In the genomic region with DNA sequence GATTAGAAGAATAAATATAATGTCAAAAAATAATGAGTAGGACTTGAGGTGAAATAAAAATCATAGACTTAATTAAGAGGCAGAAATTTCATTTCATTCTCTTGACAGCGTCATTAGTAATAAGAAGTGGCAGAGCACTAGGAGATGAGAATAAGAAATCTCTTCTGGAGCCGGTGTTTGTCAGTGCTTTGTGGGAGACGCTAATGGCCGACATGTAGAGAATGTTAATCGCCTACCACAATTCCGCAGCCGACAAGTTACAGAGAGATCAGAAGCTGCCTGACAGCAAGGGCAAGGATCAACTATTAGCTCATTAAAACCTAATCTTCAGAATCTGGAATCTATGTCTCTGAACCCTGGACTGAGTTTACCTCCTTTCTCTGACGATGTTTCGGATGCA, we compare ENCODE assay signal across 19 mouse cellular contexts. TPM values are rescaled to one million over a fixed set of nuclear protein-coding genes. Genes with fewer than 3 reads are reported as not detected.
DNase-seq lines count a peak whose midpoint lies in the region; ATAC-seq and TF ChIP-seq lines count a peak whose summit lies in the region.
"Had no signal": no experiment of that assay in that cellular context is flagged by ENCODE, and none has a peak within 500 bp of the region (broad histone marks: within the 10 kb centered on the region; RNA-seq: fewer than 3 reads in every experiment).

No protein-coding gene starts in this region.

- H3K4me3 ChIP-seq in kidney, adult 2 months (ENCODE audit: insufficient read depth, low read depth, low read length), result 0 out of 2 replicates have a peak overlapping the region, but pooled peaks have one; percentile 19
- H3K4me3 ChIP-seq in kidney, embryonic 15.5 days (replicated peaks), result no peak overlapping the region
- H3K4me3 ChIP-seq in lung, postnatal 0 days (ENCODE audit: low read depth, low read length), result no peak overlapping the region
- no peak overlapping the region for H3K4me3 ChIP-seq in lung, adult 2 months (replicated peaks; ENCODE audit: extremely low read depth, low read depth, low read length)
- no peak overlapping the region for H3K4me3 ChIP-seq in embryonic facial prominence, embryonic 10.5 days
- H3K4me3 ChIP-seq: embryonic facial prominence, embryonic 12.5 days; erythroblast, embryonic 14.5 days; liver, embryonic 12.5 days had no signal

- no peak for ATAC-seq in kidney, embryonic 15.5 days (replicated peaks; ENCODE audit: low FRiP score)
- no peak for ATAC-seq in lung, postnatal 0 days
- ATAC-seq: forebrain, embryonic 16.5 days; liver, embryonic 12.5 days had no signal

- H3K36me3 ChIP-seq in kidney, adult 2 months (ENCODE audit: control insufficient read depth, insufficient read depth, low read length), result no peaks in the 10 kb centered on the region
- H3K36me3 ChIP-seq in kidney, embryonic 15.5 days, result no peaks in the 10 kb centered on the region
- no peaks in the 10 kb centered on the region for H3K36me3 ChIP-seq in lung, postnatal 0 days (ENCODE audit: insufficient read depth, low read length)
- H3K36me3 ChIP-seq in embryonic facial prominence, embryonic 10.5 days (replicated peaks), result no peaks in the 10 kb centered on the region
- H3K36me3 ChIP-seq: embryonic facial prominence, embryonic 12.5 days had no signal

- H3K27ac ChIP-seq in kidney, adult 2 months (ENCODE audit: insufficient read depth, low read depth, low read length), result no peak overlapping the region
- no peak overlapping the region for H3K27ac ChIP-seq in kidney, embryonic 15.5 days
- no peak overlapping the region for H3K27ac ChIP-seq in lung, postnatal 0 days (ENCODE audit: low read length)
- H3K27ac ChIP-seq in embryonic facial prominence, embryonic 10.5 days (replicated peaks), result 0 out of 2 replicates have a peak overlapping the region, but pooled peaks have one; percentile 44
- H3K27ac ChIP-seq: embryonic facial prominence, embryonic 12.5 days had no signal

- DNase-seq in kidney, adult 2 months, result no peak
- DNase-seq in lung, postnatal 0 days (ENCODE audit: low spot score), result no peak
- DNase-seq in lung, adult 2 months, result no peak
- DNase-seq in embryonic facial prominence, embryonic 10.5 days (ENCODE audit: low spot score), result no peak
- peak; percentile 15 for DNase-seq in retina, embryonic 14.5 days (ENCODE audit: low spot score)
- DNase-seq in gastrocnemius, adult 8-10 months (ENCODE audit: low spot score in 2 of 2), result no peak
- DNase-seq: adrenal gland, adult 2 months; cerebellum, adult 9-10 months; gastrocnemius, postnatal 36 days; kidney, adult 11 months; kidney, postnatal 10 days; left cerebral cortex, postnatal 4 days; right cerebral cortex, postnatal 4 days; thymus, adult 2 months had no signal

- no peak overlapping the region for H3K4me2 ChIP-seq in kidney, embryonic 15.5 days
- H3K4me2 ChIP-seq in lung, postnatal 0 days (replicated peaks; ENCODE audit: low read depth, low read length), result 0 out of 2 replicates have a peak overlapping the region, but pooled peaks have one; percentile 6
- H3K4me2 ChIP-seq: embryonic facial prominence, embryonic 12.5 days; liver, embryonic 12.5 days had no signal

- TF ChIP-seq CTCF in kidney, adult 2 months (conservative IDR thresholded peaks at IDR 0.05; ENCODE audit: insufficient read depth, insufficient read length, low read depth, low read length), result no peak
- TF ChIP-seq CTCF in lung, postnatal 0 days (IDR thresholded peaks at IDR 0.05), result no peak
- TF ChIP-seq CTCF in lung, adult 2 months (IDR thresholded peaks at IDR 0.05; ENCODE audit: insufficient read depth, low read length), result no peak

- 58% methylated on average over 9 of the region's 9 CpGs for WGBS in kidney, adult 2 months
- 68% methylated on average over 9 of the region's 9 CpGs for WGBS in kidney, embryonic 15.5 days
- WGBS in lung, postnatal 0 days, result 62% methylated on average over 9 of the region's 9 CpGs
- WGBS in lung, adult 2 months, result 70% methylated on average over 9 of the region's 9 CpGs
- 68% methylated on average over 9 of the region's 9 CpGs for WGBS in embryonic facial prominence, embryonic 10.5 days

- no peaks in the 10 kb centered on the region for H3K27me3 ChIP-seq in kidney, adult 2 months (replicated peaks; ENCODE audit: control insufficient read depth, insufficient read depth, low read length)
- H3K27me3 ChIP-seq in kidney, embryonic 15.5 days, result no peaks in the 10 kb centered on the region
- no peaks in the 10 kb centered on the region for H3K27me3 ChIP-seq in lung, postnatal 0 days (replicated peaks; ENCODE audit: insufficient read depth, low read length)
- H3K27me3 ChIP-seq in embryonic facial prominence, embryonic 10.5 days (replicated peaks; ENCODE audit: low read depth, poor library complexity, severe bottlenecking), result 0 out of 2 replicates have a peak, but pooled peaks cover 4% of the 10 kb centered on the region
- H3K27me3 ChIP-seq: embryonic facial prominence, embryonic 12.5 days; liver, embryonic 12.5 days had no signal

- H3K9ac ChIP-seq in kidney, embryonic 15.5 days, result no peak overlapping the region
- H3K9ac ChIP-seq in lung, postnatal 0 days (replicated peaks; ENCODE audit: low read depth), result no peak overlapping the region
- H3K9ac ChIP-seq: embryonic facial prominence, embryonic 12.5 days; liver, embryonic 12.5 days had no signal

- peaks cover 2% of the 10 kb centered on the region; the same call in 1 of the 2 replicates for H3K4me1 ChIP-seq in kidney, adult 2 months (ENCODE audit: control insufficient read depth, insufficient read depth, low read length)
- no peaks in the 10 kb centered on the region for H3K4me1 ChIP-seq in kidney, embryonic 15.5 days
- H3K4me1 ChIP-seq in lung, postnatal 0 days (ENCODE audit: insufficient read depth, low read depth, low read length), result no peaks in the 10 kb centered on the region
- H3K4me1 ChIP-seq in lung, adult 2 months (ENCODE audit: control insufficient read depth, insufficient read depth, low read length), result peaks cover 3% of the 10 kb centered on the region; the same call in 1 of the 2 replicates
- H3K4me1 ChIP-seq in embryonic facial prominence, embryonic 10.5 days, result peaks cover 45% of the 10 kb centered on the region

- no peak for TF ChIP-seq EP300 in lung, postnatal 0 days (IDR thresholded peaks at IDR 0.05)

- no peak for TF ChIP-seq POLR2A in kidney, adult 2 months (IDR thresholded peaks at IDR 0.05; ENCODE audit: low read depth, low read length)
- no peak for TF ChIP-seq POLR2A in lung, adult 2 months (IDR thresholded peaks at IDR 0.05; ENCODE audit: borderline replicate concordance, extremely low read depth, low read depth, low read length)

- H3K9me3 ChIP-seq in kidney, embryonic 15.5 days (replicated peaks), result no peaks in the 10 kb centered on the region
- H3K9me3 ChIP-seq in lung, postnatal 0 days (ENCODE audit: low read length), result no peaks in the 10 kb centered on the region
- no peaks in the 10 kb centered on the region for H3K9me3 ChIP-seq in embryonic facial prominence, embryonic 10.5 days
- H3K9me3 ChIP-seq: embryonic facial prominence, embryonic 12.5 days; liver, embryonic 12.5 days had no signal

RNA-seq across cellular contexts. Expression of gene Cir1, which starts 35.3 kb away (rescaled TPM):
- 3.8 and 5.5 TPM in 2 replicates for polyA plus RNA-seq in kidney, adult 2 months (2012; rRNA removed)
- 24.5 and 25.8 TPM in 2 replicates for polyA plus RNA-seq in kidney, embryonic 15.5 days (2015; fragmentation: Nextera tagmentation; extraction: Ambion mirVana)
- polyA plus RNA-seq in lung, postnatal 0 days (2015; fragmentation: Nextera tagmentation; extraction: Ambion mirVana), result 38.9 and 39.3 TPM in 2 replicates
- 2.1 and 4.3 TPM in 2 replicates for polyA plus RNA-seq in lung, adult 2 months (2012; rRNA removed)
- 16.8 and 18.0 TPM in 2 replicates for polyA plus RNA-seq in embryonic facial prominence, embryonic 10.5 days (2016; fragmentation: Nextera tagmentation; extraction: Ambion mirVana)
- total RNA-seq in gastrocnemius, adult 8-10 months (2022), result 10 to 100 TPM in 2 of 4 experiments, 1 to 10 TPM in 2; 8.8 to 14.1 (median 11.7) TPM

RNA-seq across cellular contexts. Expression of gene Scrn3, which starts 35.4 kb away (rescaled TPM):
- 14.7 and 18.1 TPM in 2 replicates for polyA plus RNA-seq in kidney, adult 2 months (2012; rRNA removed)
- polyA plus RNA-seq in kidney, embryonic 15.5 days (2015; fragmentation: Nextera tagmentation; extraction: Ambion mirVana), result 18.5 TPM in 2 replicates
- polyA plus RNA-seq in lung, postnatal 0 days (2015; fragmentation: Nextera tagmentation; extraction: Ambion mirVana), result 10.9 and 12.8 TPM in 2 replicates
- polyA plus RNA-seq in lung, adult 2 months (2012; rRNA removed), result 5.5 and 8.9 TPM in 2 replicates
- polyA plus RNA-seq in embryonic facial prominence, embryonic 10.5 days (2016; fragmentation: Nextera tagmentation; extraction: Ambion mirVana), result 14.7 and 15.3 TPM in 2 replicates
- 10 to 100 TPM; 57.9 to 59.9 (median 58.6) TPM for total RNA-seq in gastrocnemius, adult 8-10 months (2022)

RNA-seq across cellular contexts. Expression of gene Gpr155, which starts 38.6 kb away (rescaled TPM):
- polyA plus RNA-seq in kidney, adult 2 months (2012; rRNA removed), result 6.2 and 9.1 TPM in 2 replicates
- 6.2 and 6.7 TPM in 2 replicates for polyA plus RNA-seq in kidney, embryonic 15.5 days (2015; fragmentation: Nextera tagmentation; extraction: Ambion mirVana)
- 6.3 and 8.1 TPM in 2 replicates for polyA plus RNA-seq in lung, postnatal 0 days (2015; fragmentation: Nextera tagmentation; extraction: Ambion mirVana)
- 16.4 and 20.8 TPM in 2 replicates for polyA plus RNA-seq in lung, adult 2 months (2012; rRNA removed)
- 2.8 and 4.3 TPM in 2 replicates for polyA plus RNA-seq in embryonic facial prominence, embryonic 10.5 days (2016; fragmentation: Nextera tagmentation; extraction: Ambion mirVana)
- total RNA-seq in gastrocnemius, adult 8-10 months (2022), result 10 to 100 TPM; 14.6 to 21.7 (median 19.3) TPM
